Comparison of ENCODE assay signal across 13 mouse cellular contexts in genomic region chr3:127294079-127294478, GRCm38 (mm10).
DNase-seq lines count a peak whose midpoint lies in the region; ATAC-seq lines count a peak whose summit lies in the region.
"Had no signal": no experiment of that assay in that cellular context is flagged by ENCODE, and none has a peak within 500 bp of the region (broad histone marks: within the 10 kb centered on the region; RNA-seq: fewer than 3 reads in every experiment).

No protein-coding gene starts in this region.

- no peaks in the 10 kb centered on the region for H3K36me3 ChIP-seq in embryonic facial prominence, embryonic 12.5 days
- no peaks in the 10 kb centered on the region for H3K36me3 ChIP-seq in hindbrain, embryonic 15.5 days
- no peaks in the 10 kb centered on the region for H3K36me3 ChIP-seq in neural tube, embryonic 13.5 days
- H3K36me3 ChIP-seq in heart, embryonic 12.5 days, result no peaks in the 10 kb centered on the region
- H3K36me3 ChIP-seq in heart, embryonic 11.5 days (ENCODE audit: control insufficient read depth, insufficient read depth, low read length), result no peaks in the 10 kb centered on the region
- H3K36me3 ChIP-seq: heart, embryonic 13.5 days; stomach, embryonic 15.5 days had no signal

- 72% methylated on average over 14 of the region's 14 CpGs for WGBS in embryonic facial prominence, embryonic 12.5 days
- 12% methylated on average over 14 of the region's 14 CpGs for WGBS in hindbrain, embryonic 15.5 days
- 21% methylated on average over 14 of the region's 14 CpGs for WGBS in neural tube, embryonic 13.5 days
- WGBS in heart, embryonic 12.5 days, result 85% methylated on average over 14 of the region's 14 CpGs
- 88% methylated on average over 14 of the region's 14 CpGs for WGBS in heart, embryonic 11.5 days (ENCODE audit: insufficient replicate concordance)

- no peaks in the 10 kb centered on the region for H3K9me3 ChIP-seq in embryonic facial prominence, embryonic 12.5 days
- no peaks in the 10 kb centered on the region for H3K9me3 ChIP-seq in hindbrain, embryonic 15.5 days
- H3K9me3 ChIP-seq in neural tube, embryonic 13.5 days, result no peaks in the 10 kb centered on the region
- H3K9me3 ChIP-seq in heart, embryonic 12.5 days (replicated peaks), result no peaks in the 10 kb centered on the region
- no peaks in the 10 kb centered on the region for H3K9me3 ChIP-seq in heart, embryonic 11.5 days (replicated peaks; ENCODE audit: control insufficient read depth, low read length)
- H3K9me3 ChIP-seq: heart, embryonic 13.5 days; stomach, embryonic 15.5 days had no signal

- H3K4me2 ChIP-seq in embryonic facial prominence, embryonic 12.5 days (replicated peaks), result no peak overlapping the region
- H3K4me2 ChIP-seq in hindbrain, embryonic 15.5 days, result peak overlapping the region; percentile 22; the same call in 1 of the 2 replicates
- peak overlapping the region; percentile 14 for H3K4me2 ChIP-seq in neural tube, embryonic 13.5 days
- H3K4me2 ChIP-seq in heart, embryonic 12.5 days, result no peak overlapping the region
- no peak overlapping the region for H3K4me2 ChIP-seq in heart, embryonic 11.5 days
- H3K4me2 ChIP-seq: heart, embryonic 13.5 days; stomach, embryonic 15.5 days had no signal

- H3K27ac ChIP-seq in embryonic facial prominence, embryonic 12.5 days, result no peak overlapping the region
- peak overlapping the region; percentile 70 for H3K27ac ChIP-seq in hindbrain, embryonic 15.5 days (replicated peaks)
- peak overlapping the region; percentile 84 for H3K27ac ChIP-seq in neural tube, embryonic 13.5 days (replicated peaks)
- no peak overlapping the region for H3K27ac ChIP-seq in heart, embryonic 12.5 days (ENCODE audit: poor library complexity, severe bottlenecking)
- H3K27ac ChIP-seq in heart, embryonic 11.5 days (ENCODE audit: low read depth, low read length), result no peak overlapping the region
- H3K27ac ChIP-seq: heart, embryonic 13.5 days; stomach, embryonic 15.5 days had no signal

- H3K4me3 ChIP-seq in embryonic facial prominence, embryonic 12.5 days, result no peak overlapping the region
- no peak overlapping the region for H3K4me3 ChIP-seq in hindbrain, embryonic 15.5 days
- no peak overlapping the region for H3K4me3 ChIP-seq in neural tube, embryonic 13.5 days
- H3K4me3 ChIP-seq in heart, embryonic 12.5 days, result no peak overlapping the region
- no peak overlapping the region for H3K4me3 ChIP-seq in heart, embryonic 11.5 days (ENCODE audit: low read depth, low read length)
- H3K4me3 ChIP-seq: erythroblast, embryonic 14.5 days; heart, embryonic 13.5 days; stomach, embryonic 15.5 days had no signal

- peak; percentile 9 to 22 for DNase-seq in cerebellum, adult 18-20 months
- DNase-seq in cerebellum, adult 11 months, result no peak
- no peak for DNase-seq in adrenal gland, adult 2 months
- DNase-seq: kidney, adult 8-10 months; liver, postnatal 0 days had no signal

- H3K27me3 ChIP-seq in embryonic facial prominence, embryonic 12.5 days, result no peaks in the 10 kb centered on the region
- H3K27me3 ChIP-seq in hindbrain, embryonic 15.5 days, result no peaks in the 10 kb centered on the region
- no peaks in the 10 kb centered on the region for H3K27me3 ChIP-seq in neural tube, embryonic 13.5 days
- H3K27me3 ChIP-seq in heart, embryonic 12.5 days (replicated peaks), result no peaks in the 10 kb centered on the region
- no peaks in the 10 kb centered on the region for H3K27me3 ChIP-seq in heart, embryonic 11.5 days (ENCODE audit: control insufficient read depth, insufficient read depth, low read length)
- H3K27me3 ChIP-seq: heart, embryonic 13.5 days; stomach, embryonic 15.5 days had no signal

- peaks cover 2% of the 10 kb centered on the region; the same call in 1 of the 2 replicates for H3K4me1 ChIP-seq in embryonic facial prominence, embryonic 12.5 days
- H3K4me1 ChIP-seq in hindbrain, embryonic 15.5 days (replicated peaks), result peaks cover 37% of the 10 kb centered on the region
- peaks cover 46% of the 10 kb centered on the region for H3K4me1 ChIP-seq in neural tube, embryonic 13.5 days (replicated peaks)
- peaks cover 21% of the 10 kb centered on the region for H3K4me1 ChIP-seq in heart, embryonic 12.5 days (replicated peaks)
- H3K4me1 ChIP-seq in heart, embryonic 11.5 days (ENCODE audit: control insufficient read depth, insufficient read depth, low read length), result peaks cover 3% of the 10 kb centered on the region; the same call in 1 of the 2 replicates
- H3K4me1 ChIP-seq: stomach, embryonic 15.5 days had no signal

- peak; percentile 84 for ATAC-seq in embryonic facial prominence, embryonic 12.5 days (ENCODE audit: insufficient number of reproducible peaks, insufficient read depth, low FRiP score, low TSS enrichment)
- ATAC-seq in hindbrain, embryonic 15.5 days (ENCODE audit: low FRiP score, low read depth), result peak; percentile 57; the same call in 1 of the 2 replicates
- ATAC-seq in neural tube, embryonic 13.5 days (ENCODE audit: low read depth), result peak; percentile 55
- ATAC-seq in heart, embryonic 12.5 days (ENCODE audit: insufficient number of reproducible peaks, low FRiP score), result no peak
- ATAC-seq in heart, embryonic 11.5 days (replicated peaks; ENCODE audit: insufficient number of reproducible peaks, low FRiP score, low TSS enrichment), result no peak
- ATAC-seq: liver, postnatal 0 days had no signal

- H3K9ac ChIP-seq in embryonic facial prominence, embryonic 12.5 days, result no peak overlapping the region
- no peak overlapping the region for H3K9ac ChIP-seq in hindbrain, embryonic 15.5 days
- 0 out of 2 replicates have a peak overlapping the region, but pooled peaks have one; percentile 38 for H3K9ac ChIP-seq in neural tube, embryonic 13.5 days
- no peak overlapping the region for H3K9ac ChIP-seq in heart, embryonic 12.5 days
- H3K9ac ChIP-seq in heart, embryonic 11.5 days (ENCODE audit: low read depth, low read length), result no peak overlapping the region
- H3K9ac ChIP-seq: heart, embryonic 13.5 days; liver, postnatal 0 days; stomach, embryonic 15.5 days had no signal

Comparison
In these comparisons a context has a peak if more than half of its experiments do, and no peak if none do; other contexts are left out.
1. DNase-seq: peak in cerebellum, adult 18-20 months (2 of 2); none in cerebellum, adult 11 months (single experiment) and adrenal gland, adult 2 months (single experiment).
2. ATAC-seq: peak in embryonic facial prominence, embryonic 12.5 days (single experiment), hindbrain, embryonic 15.5 days (single experiment) and neural tube, embryonic 13.5 days (single experiment); none in heart, embryonic 12.5 days (single experiment) and heart, embryonic 11.5 days (single experiment).
3. H3K27ac ChIP-seq: peak in hindbrain, embryonic 15.5 days (single experiment) and neural tube, embryonic 13.5 days (single experiment); none in embryonic facial prominence, embryonic 12.5 days (single experiment), heart, embryonic 12.5 days (single experiment) and heart, embryonic 11.5 days (single experiment).
4. H3K4me2 ChIP-seq: peak in hindbrain, embryonic 15.5 days (single experiment) and neural tube, embryonic 13.5 days (single experiment); none in embryonic facial prominence, embryonic 12.5 days (single experiment), heart, embryonic 12.5 days (single experiment) and heart, embryonic 11.5 days (single experiment).